Mouse (Mus musculus) heart, adult 11 months (tissue): Measurements from ENCODE around the gene Igsf3.

Experiments used
- DNase-seq: peaks from one replicate; pipeline ENCODE4 v3.0.0; 2022

Igsf3 gene

DNA sequence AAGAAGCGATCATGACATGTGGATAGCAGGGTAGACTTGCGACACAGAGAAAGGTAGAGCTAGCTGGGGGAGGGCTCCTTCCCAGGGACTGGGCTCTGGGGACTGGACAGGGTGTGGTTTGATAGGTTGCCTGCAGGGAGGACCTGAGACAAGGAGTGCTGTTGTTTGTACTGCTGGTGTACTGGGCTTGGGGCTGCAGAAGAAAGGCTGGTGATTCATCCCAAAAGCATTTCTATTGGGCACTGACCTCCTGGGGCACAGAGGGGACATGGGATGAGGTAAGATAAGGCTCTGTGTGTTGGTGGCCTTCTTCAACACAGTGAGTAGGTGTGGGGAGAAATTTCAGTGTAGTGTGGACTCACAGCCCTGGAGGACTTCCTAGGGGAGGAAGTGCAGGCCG is 29.2 kb downstream of the Igsf3 start:
- peak; percentile 86 for DNase-seq

DNA sequence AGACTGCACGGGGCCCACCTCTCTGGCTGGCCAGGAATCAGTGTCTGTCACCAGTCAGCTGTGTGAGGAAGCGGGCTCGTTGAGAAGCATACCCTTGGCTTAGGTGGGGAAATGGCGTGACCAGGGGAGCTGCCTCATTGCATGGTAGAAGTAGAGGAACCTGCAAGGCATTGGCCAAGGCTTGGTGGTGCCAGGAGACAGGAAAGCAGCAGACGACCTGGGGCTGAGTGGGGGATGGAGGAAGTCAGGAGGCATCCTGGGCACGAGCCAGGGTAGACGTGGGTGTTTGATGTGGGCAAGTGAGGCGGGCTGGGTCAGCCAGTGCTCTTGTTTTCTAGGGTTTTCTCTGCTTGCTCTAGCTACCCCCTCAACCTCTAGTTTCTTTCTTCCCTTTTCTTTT is 30.7 kb downstream of the Igsf3 start:
- no peak for DNase-seq

DNA sequence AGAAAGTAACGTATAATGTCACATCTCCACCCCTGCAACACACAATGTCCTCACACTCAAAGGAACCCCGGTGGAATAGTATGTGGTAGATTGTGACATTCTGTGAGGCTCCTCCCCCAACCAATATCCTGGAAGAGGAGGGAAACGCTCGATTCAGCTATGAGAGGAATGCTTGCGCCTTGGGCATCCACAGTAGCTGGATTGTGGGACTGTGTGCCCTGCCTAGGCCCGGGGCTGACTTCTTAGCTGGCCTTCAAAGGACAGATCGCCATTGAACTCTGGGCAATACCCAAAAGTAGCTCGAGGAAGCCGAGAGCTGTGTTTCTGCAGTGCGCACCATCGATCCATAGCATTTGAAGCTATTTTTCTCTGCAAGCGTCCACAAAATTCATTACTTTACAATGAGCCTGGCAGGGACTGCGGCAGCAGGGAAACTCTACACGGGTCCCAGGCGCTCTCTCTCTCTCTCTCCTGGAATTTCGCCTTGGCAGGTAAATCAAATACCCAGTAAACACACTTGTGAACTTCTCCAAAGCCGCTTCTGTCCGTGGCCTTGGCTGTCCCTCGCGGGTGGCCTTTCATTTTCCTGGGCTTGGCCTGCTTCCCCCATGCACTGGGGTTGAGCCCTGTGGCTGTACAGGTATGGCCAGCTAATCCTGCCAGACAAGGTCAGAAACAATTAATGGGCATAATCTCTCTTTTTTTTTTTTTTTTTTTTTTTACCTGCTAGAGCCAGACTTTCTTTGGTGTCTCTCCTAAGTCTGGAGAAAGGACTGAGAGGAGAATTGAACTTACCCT is 32.3 kb downstream of the Igsf3 start:
- DNase-seq: no peak

DNA sequence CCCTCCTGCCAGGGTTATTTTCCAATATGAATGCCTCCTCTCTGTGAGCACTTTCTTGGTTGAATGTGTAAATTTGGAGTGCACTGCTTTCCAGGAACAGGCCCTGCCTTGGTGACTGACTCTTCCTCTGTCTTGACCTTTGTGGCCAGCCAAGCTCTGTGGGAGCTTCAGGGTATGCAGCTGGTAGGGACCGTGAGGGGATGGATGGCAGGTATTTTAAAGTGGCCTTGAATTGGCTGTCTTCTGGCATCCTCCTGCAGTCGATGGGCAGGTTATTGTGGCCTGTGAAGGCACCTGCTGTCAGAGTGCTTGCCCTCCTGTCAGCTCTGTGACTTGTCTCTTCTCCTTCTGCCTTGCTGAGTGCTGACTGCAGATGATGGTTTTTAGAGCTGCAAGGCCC is 33.3 kb downstream of the Igsf3 start:
- no peak for DNase-seq

GRCm38 (mm10) chr3:101410745-101411144 is 33.9 kb downstream of the Igsf3 start:
- DNase-seq: no peak

DNA sequence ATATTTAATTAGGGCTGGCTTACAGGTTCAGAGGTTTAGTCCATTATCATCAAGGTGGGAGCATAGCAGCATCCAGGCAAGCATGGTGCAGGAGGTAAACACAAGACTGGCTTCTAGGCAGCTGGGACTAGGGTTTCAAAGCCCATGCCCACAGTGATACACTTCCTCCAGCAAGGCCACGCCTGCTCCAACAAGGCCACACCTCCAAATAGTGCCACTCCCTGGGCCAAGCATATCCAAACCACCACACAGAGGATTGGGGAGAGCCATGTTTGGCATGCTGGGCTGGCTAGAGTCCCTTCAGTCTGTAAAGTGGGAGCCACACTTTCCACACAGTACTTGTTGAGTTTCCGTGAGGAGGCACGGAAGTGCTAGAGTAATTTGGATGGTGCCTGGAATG is 34.7 kb downstream of the Igsf3 start:
- peak; percentile 85 for DNase-seq

GRCm38 (mm10) chr3:101412115-101412514 is 35.2 kb downstream of the Igsf3 start:
- DNase-seq: no peak

DNA sequence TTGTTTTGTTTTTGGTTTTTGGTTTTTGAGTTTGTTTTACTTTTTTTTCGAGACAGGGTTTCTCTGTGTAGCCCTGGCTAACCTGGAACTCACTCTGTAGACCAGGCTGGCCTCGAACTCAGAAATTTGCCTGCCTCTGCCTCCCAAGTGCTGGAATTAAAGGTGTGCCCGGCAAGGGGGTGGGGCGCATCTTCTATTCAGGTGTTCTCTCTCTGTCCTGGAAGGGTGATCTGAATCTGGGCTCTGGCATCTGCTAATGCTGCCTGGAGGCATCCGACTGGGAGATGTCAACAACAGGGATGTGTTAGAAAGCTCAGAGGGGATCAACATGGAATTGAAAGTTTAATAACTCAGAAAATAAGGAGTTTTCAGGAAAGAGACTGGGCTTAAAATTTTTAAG is 36.1 kb downstream of the Igsf3 start:
- peak; percentile 81 for DNase-seq

DNA sequence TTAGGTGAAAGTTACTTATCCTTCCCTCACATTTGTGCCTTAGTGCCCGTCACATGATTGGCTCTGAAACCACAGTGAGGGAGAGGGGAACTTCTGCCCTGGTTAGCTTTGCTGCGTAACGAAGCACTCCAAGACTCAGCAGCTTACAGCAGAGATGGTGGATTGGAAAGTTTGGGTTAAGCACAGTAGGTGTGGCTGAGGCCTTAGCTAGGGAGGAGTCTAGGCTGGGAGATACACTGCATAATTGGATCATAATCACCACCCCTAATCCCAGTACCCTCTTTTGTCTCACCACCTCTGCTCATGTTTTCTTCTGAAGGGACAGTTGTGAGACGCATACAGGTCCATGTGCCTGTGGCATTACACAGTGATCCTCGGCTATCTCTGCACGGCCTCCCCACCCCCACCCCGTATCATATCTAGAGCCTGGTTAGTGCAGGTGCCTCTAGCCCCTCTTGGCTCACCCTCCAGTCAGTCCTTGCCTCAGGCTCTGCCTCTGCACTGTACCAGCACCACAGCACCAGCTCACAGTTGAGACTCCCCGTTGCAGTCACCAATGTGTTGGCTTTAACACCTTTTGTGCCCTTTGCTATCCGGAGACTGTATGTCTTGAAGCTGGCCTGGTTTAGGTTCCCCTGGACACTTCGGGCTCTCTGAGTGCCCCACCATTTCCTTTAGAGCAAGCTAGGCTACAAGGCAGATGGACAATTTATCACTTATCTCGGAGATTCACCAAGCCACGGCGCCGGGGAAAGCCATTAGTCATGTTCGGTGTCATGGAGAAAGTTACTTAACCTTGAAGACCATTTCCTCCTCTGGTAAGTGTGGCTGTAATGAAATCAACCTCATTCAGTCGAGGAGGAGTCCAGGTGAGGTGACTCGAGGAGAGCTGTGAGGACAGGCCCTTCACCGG is 42.1 kb downstream of the Igsf3 start:
- no peak for DNase-seq

DNA sequence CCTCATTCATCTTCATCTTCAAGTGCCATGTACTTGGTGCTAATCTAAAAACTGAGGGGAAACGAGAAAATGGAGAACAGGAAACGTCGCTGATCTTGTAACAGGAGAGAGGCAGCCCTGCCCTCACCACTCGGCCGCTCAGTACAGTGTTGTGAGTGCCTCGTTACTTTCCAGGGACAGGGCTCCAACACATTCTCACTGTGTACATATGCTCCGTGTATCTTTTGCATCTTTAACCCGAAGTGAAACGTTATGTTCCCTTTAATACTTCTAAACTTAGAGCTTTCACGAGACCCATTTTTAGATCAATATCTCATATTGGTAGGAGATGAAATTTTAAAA is 42.7 kb downstream of the Igsf3 start:
- no peak for DNase-seq

GRCm38 (mm10) chr3:101423188-101423587 is 46.3 kb downstream of the Igsf3 start:
- no peak for DNase-seq

DNA sequence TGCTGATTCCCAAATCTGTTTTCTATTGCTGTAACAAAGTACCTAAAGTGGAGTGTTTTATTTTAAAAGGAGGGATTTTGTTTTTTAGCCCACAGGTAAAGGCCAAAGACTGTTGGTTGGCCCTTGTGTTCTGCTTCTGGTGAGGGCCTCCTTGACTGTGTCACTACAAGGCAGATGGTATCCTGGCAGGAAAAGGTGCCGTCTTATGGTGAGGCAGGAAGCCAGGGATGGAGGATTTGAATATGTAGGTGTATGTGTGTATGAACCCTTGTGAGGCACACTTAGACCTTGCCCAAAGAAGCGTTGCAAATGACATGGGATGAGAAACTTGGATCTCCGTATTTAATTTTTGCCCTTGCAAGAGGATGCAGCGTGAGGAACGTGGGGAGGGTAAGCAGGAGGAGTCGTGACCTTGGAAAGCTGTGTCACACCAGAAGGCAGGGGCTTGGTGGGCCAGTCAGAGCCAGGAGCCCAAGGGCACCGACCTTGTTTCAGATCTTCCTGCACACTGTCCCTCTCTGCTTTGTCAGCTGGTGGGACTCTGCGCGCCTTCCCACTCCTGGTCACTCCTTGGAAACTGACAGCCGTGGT is 47.5 kb downstream of the Igsf3 start:
- no peak for DNase-seq

GRCm38 (mm10) chr3:101429982-101430754 is 53.3 kb downstream of the Igsf3 start:
- peak; percentile 97 for DNase-seq

DNA sequence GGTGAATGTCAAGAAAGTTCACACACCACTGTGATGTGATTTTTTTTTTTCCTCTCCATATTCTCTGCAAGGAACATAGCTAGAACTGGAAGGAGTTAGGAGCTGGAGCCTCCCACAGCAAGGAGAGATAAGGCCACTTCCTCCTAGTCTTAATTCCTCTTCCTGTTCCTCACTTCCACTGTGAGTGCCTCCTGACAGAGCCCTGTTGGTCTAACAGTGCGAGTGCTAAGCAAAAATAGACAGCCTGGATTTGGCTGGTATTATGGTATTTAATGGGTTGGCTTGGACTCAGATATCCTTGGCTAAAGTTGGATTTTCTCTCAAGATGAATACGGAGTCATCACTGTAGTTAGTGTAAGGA is 53.9 kb downstream of the Igsf3 start:
- DNase-seq: no peak

DNA sequence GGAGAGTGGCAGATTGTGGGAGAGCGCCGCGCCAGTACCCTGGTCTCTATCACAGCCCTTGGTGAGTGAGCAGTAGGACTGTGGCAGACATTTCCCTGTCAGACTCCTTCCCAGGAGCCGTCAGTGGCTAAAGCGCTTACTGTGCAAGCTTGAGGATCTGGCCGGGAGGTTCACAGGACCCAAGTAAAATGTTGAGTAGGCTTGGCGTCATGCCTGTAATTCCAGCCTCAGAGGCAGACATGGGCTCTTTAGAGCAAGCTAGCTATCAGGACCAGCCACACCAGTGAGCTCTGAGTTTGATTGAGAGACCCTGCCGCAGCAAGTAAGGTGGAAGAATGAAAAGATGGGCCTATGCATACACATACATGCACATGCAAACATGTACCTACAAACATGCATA is 58.8 kb downstream of the Igsf3 start:
- DNase-seq: no peak

- DNase-seq: no peak
These were observed 59.6 kb downstream of the Igsf3 start for GRCm38 (mm10) chr3:101436469-101436868.

- no peak for DNase-seq
These were observed 60.2 kb downstream of the Igsf3 start for GRCm38 (mm10) chr3:101437021-101437563.

- DNase-seq: no peak
These were observed 66.5 kb downstream of the Igsf3 start for GRCm38 (mm10) chr3:101443265-101443881.

DNA sequence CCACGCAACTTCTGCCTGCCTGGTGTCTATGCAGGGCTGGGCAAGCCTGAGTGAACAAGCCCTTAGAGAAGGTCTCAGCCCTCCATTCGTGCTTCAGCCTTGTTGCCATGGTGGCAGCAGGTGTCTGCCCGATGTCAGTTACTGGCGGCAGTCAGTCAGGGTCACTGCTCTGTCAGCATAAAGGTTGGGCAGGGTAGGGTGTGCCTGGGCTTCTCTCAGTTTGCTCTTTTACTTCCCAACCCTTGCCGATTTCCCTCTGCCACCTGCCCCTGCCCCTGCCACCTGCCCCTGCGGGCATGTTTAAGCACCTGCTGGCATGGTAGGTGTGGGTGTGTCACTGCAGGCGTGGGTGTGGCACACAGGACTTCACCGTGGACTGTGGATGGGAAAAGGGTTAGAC is 67.6 kb downstream of the Igsf3 start:
- no peak for DNase-seq

DNA sequence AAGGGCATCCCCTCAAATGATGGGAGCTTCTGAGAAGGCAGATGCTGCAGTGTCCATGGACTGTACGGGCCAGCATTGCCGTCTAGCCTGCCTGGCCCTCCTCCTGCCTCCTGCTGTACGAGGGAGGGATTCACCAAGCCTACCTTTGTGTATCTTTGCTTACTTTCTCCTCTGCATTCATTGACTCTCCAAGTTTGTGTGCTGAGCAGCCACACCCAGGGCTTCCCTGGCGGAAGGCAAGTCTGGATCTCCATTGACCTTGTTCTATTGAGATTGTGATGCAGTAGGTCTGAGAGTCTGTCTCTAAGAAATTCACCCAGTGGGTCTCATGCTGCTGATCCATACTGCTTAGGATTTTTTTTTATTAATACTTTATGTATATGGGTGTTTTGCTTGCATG is 70.4 kb downstream of the Igsf3 start:
- no peak for DNase-seq

GRCm38 (mm10) chr3:101448765-101449164 is 71.9 kb downstream of the Igsf3 start:
- DNase-seq: no peak

- DNase-seq: no peak
These were observed 74.0 kb downstream of the Igsf3 start for GRCm38 (mm10) chr3:101450811-101451428.
